Mouse (Mus musculus) spleen, adult 2 months (tissue): ENCODE data around the gene Mospd2.

Experiments used
- CTCF ChIP-seq: fragments of 200-500 bp; IDR thresholded peaks from 2 replicates; pipeline ENCODE4 v1.5.1; 2011; ENCODE audit warnings: mild to moderate bottlenecking, inconsistent platforms; ENCODE audit not compliant: insufficient read depth, insufficient read length, insufficient replicate concordance; ENCODE audit errors: extremely low read depth
- POLR2A ChIP-seq: fragments of 200-500 bp; IDR thresholded peaks from 2 replicates; pipeline ENCODE4 v1.6.1; 2011; ENCODE audit warnings: low read depth, low read length, inconsistent platforms

- TF ChIP-seq CTCF: no peak
- no peak for TF ChIP-seq POLR2A
These were observed 27.4 kb downstream of the Mospd2 start for GRCm38 (mm10) chrX:164952601-164953375.
